Mouse (Mus musculus) neural tube, embryonic 11.5 days (tissue): ENCODE results near the gene Sorcs1. TPM values are rescaled to one million over a fixed set of nuclear protein-coding genes. Genes with fewer than 3 reads are reported as not detected.
A peak's percentile ranks its signal among the peaks of the same experiment; 100 is the strongest.

Source experiments
- ATAC-seq: fragments of 200-750 bp; cut with Nextera tagmentation; 2 replicates; pipeline ENCODE4 v1.8.0; 2017; ENCODE audit warnings: moderate number of reproducible peaks, mild to moderate bottlenecking, moderate TSS enrichment, moderate library complexity; ENCODE audit not compliant: insufficient read depth, low FRiP score, low TSS enrichment
- DNase-seq: peaks from one replicate; pipeline ENCODE4 v3.0.0-alpha.2; 2015; ENCODE audit warnings: low spot score
- H3K27ac ChIP-seq: fragments of 300-500 bp; sonication (generic); 2 replicates; pipeline ENCODE4 v1.5.1; 2014; ENCODE audit warnings: low read depth, mild to moderate bottlenecking, low read length
- H3K27me3 ChIP-seq: fragments of 300-500 bp; sonication (generic); 2 replicates; pipeline ENCODE4 v1.6.1; 2014; ENCODE audit warnings: mild to moderate bottlenecking, low read length, mixed read lengths; ENCODE audit not compliant: control insufficient read depth, insufficient read depth
- H3K36me3 ChIP-seq: fragments of 300-500 bp; sonication (generic); 2 replicates; pipeline ENCODE4 v1.6.1; 2014; ENCODE audit warnings: mild to moderate bottlenecking, low read length, moderate library complexity, mixed read lengths; ENCODE audit not compliant: control insufficient read depth, insufficient read depth
- H3K4me1 ChIP-seq: fragments of 300-500 bp; sonication (generic); 2 replicates; pipeline ENCODE4 v1.6.1; 2014; ENCODE audit warnings: low read length, mixed read lengths; ENCODE audit not compliant: control insufficient read depth, insufficient read depth
- H3K4me2 ChIP-seq: fragments of 300-500 bp; sonication (generic); 2 replicates; pipeline ENCODE4 v1.6.1; 2014; ENCODE audit warnings: low read depth, mild to moderate bottlenecking, moderate library complexity
- H3K4me3 ChIP-seq: fragments of 300-500 bp; sonication (generic); 2 replicates; pipeline ENCODE4 v1.5.1; 2014; ENCODE audit warnings: low read depth, low read length
- H3K9ac ChIP-seq: fragments of 300-500 bp; sonication (generic); 2 replicates; pipeline ENCODE4 v1.6.1; 2014; ENCODE audit warnings: mild to moderate bottlenecking, low read length
- H3K9me3 ChIP-seq: fragments of 300-500 bp; sonication (generic); 2 replicates; pipeline ENCODE4 v1.6.1; 2016; ENCODE audit warnings: low read length; ENCODE audit not compliant: control insufficient read depth
- WGBS: fragments of 180-500 bp; shearing (Covaris S2); extraction: QIAGEN DNeasy Blood & Tissue Kit; methylation state at CpG from one replicate; pipeline ENCODE4 v1.1.7; 2014; 5-methylcytosine and 5-hydroxymethylcytosine counted together
- polyA plus RNA-seq: library from polyadenylated mRNA; unstranded; fragments of >200 nt; fragmentation: Nextera tagmentation; extraction: Ambion mirVana; gene quantifications from 2 replicates; pipeline ENCODE4 v1.2.1, GENCODE M21; 2014

The Sorcs1 gene
- polyA plus RNA-seq, 1 experiment from 2014 or later, result 2.9 TPM

DNA sequence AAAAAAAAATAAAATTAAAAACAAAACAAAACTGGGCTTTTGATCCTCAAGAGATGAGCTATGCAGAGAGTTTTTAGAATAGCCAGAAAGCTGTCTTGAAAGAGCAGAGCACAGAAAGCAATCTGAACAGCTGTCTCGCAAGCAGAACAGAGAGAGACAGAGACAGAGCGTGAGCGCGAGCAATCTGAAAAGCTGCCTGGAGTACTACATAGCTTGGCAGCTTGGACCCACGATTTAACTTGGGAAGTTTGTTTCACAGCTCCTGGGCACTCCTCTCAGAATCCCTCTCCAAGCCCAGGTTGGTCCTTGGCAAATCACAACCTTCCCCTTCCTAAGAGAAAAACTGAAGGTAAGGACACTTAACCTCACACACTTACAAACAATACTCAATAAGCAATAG lies 192.1 kb downstream of the Sorcs1 start:
- no peaks in the 10 kb centered on the region for H3K27me3 ChIP-seq

DNA sequence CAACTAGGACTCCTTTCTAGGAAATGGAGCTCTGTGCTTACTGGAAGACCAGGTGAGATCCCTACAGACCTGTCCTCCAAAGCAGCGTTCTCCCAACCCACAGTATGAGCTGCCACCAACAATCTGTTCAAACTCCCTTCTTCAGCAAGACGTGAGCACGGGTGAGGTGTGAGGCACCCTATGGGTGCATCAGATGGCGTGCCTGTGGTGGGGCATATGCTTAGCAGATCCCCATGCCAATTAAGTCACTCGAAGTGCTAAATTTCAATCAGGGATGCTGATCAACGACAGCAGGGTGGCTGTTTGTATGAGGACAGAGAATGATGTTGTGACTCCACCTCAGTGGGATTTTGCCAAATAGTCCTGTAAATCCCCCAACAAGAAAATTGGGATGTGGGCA lies 201.7 kb downstream of the Sorcs1 start:
- H3K4me2 ChIP-seq, result no peak overlapping the region
- no peak overlapping the region for H3K9ac ChIP-seq
- H3K9me3 ChIP-seq, result no peaks in the 10 kb centered on the region
- no peak overlapping the region for H3K4me3 ChIP-seq
- H3K36me3 ChIP-seq, result no peaks in the 10 kb centered on the region
- H3K27me3 ChIP-seq, result no peaks in the 10 kb centered on the region
- H3K4me1 ChIP-seq, result no peaks in the 10 kb centered on the region
- ATAC-seq, result no peak
- 76% methylated on average over 6 of the region's 6 CpGs for WGBS
- no peak overlapping the region for H3K27ac ChIP-seq
- DNase-seq, result no peak

More for the DNA sequence above, 192.1 kb downstream of the Sorcs1 start:
- DNase-seq (no peak), ATAC-seq (no peak)
- 93% methylated on average over 5 of the region's 5 CpGs for WGBS
- Histone ChIP-seq H3K9me3 (no peaks in the 10 kb centered on the region), H3K36me3 (no peaks in the 10 kb centered on the region), H3K9ac (no peak overlapping the region), H3K27ac (no peak overlapping the region), H3K4me2 (no peak overlapping the region), H3K4me1 (0 out of 2 replicates have a peak, but pooled peaks cover 3% of the 10 kb centered on the region), H3K4me3 (no peak overlapping the region)

DNA sequence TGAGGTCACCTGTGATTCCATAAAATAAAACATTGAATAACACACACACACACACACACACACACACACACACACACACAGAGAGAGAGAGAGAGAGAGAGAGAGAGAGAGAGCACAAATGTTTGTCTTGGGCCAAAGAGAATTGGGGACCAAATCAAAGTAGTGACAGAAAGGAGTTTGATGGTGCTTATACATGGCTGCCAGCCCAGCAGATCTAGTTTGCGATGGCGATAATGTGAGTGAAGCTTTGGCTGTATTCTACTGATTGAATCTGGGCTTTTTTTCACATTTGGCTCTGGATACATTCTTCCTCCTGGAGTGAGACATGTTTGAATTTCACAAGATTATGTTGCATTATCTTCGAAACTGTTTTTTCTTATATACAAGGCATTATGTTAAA lies 209.9 kb downstream of the Sorcs1 start:
- Histone ChIP-seq H3K27ac (no peak overlapping the region), H3K9ac (no peak overlapping the region), H3K9me3 (no peaks in the 10 kb centered on the region), H3K4me1 (no peaks in the 10 kb centered on the region), H3K4me3 (no peak overlapping the region), H3K36me3 (no peaks in the 10 kb centered on the region), H3K4me2 (no peak overlapping the region), H3K27me3 (no peaks in the 10 kb centered on the region)
- DNase-seq, result no peak
- 94% methylated on average over 3 of the region's 3 CpGs for WGBS
- ATAC-seq, result no peak

DNA sequence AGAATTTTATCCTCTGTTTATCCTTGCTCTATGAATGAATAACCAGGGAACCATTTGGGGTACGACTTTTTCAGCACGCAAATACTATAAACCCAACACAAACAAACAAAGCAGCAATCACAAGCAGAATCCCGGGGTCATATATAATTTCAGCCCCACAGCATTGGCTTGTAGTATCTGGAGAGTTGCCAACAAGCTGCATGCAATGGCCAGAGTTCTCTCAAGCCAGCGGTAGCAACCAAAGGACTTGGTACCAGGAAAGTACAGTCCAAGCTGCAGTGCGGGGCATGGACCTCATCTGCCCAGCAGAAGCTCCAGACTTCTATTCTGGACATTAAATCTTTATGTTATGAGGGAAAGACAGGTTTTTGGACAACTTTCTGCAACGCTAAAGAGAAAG lies 213.6 kb downstream of the Sorcs1 start:
- H3K36me3 ChIP-seq, result no peaks in the 10 kb centered on the region
- H3K27ac ChIP-seq, result no peak overlapping the region
- H3K9ac ChIP-seq, result no peak overlapping the region
- no peak for ATAC-seq
- no peak overlapping the region for H3K4me3 ChIP-seq
- DNase-seq, result no peak
- no peak overlapping the region for H3K4me2 ChIP-seq
- 86% methylated on average over 6 of the region's 6 CpGs for WGBS
- H3K4me1 ChIP-seq, result no peaks in the 10 kb centered on the region
- no peaks in the 10 kb centered on the region for H3K27me3 ChIP-seq
- H3K9me3 ChIP-seq, result no peaks in the 10 kb centered on the region

DNA sequence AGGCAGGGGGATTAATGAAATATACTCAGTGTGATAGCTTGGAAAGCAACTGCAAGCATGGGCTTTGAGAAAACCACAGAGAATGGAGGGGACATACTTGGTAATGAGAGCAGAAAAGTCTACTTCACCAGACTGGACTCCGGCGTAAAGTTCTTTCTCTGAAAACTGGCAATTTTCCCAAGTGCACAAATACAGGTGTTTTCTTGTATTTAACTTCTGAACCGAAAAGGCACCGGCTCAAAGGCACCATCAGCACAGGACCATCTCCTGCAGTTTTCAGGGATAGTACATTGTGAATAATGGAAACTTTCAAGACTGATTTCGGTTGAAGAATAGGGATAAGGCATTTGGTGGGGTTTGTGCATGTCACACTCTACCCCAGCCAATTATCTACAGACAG lies 219.9 kb downstream of the Sorcs1 start:
- H3K27ac ChIP-seq, result no peak overlapping the region
- H3K4me2 ChIP-seq, result no peak overlapping the region
- H3K9ac ChIP-seq, result no peak overlapping the region
- no peaks in the 10 kb centered on the region for H3K36me3 ChIP-seq
- no peaks in the 10 kb centered on the region for H3K27me3 ChIP-seq
- no peak for DNase-seq
- no peaks in the 10 kb centered on the region for H3K9me3 ChIP-seq
- 93% methylated on average over 5 of the region's 5 CpGs for WGBS
- no peaks in the 10 kb centered on the region; the same call in 1 of the 2 replicates for H3K4me1 ChIP-seq
- no peak overlapping the region for H3K4me3 ChIP-seq
- ATAC-seq, result no peak

DNA sequence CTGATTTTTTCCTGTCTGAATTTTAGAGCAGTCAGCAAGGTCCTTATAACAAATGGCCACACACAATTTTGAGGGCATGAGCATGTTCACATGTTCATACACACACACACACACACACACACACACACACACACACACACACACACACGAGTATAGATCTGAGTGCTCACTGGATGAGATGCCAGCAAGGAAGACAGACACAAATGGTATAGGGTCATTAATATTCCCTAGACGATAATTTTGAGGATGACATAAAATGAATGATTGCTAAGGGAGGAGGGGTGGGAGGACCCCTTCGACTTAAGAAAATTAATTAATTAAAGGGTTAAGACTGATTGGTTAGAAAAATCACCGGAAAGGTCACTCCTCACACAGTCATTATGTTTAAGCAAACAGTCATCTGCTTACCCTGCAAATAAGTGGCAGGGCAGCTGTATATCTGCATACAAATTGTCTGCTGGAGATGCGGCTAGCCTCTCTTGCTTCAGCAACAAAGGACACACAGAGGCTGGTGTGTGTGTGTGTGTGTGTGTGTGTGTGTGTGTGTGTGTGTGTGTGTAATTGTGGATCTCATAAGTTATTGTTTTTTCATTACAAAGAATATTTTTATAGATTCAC lies 221.1 kb downstream of the Sorcs1 start:
- no peaks in the 10 kb centered on the region for H3K27me3 ChIP-seq
- 50% methylated on average over 5 of the region's 5 CpGs for WGBS
- H3K4me1 ChIP-seq, result no peaks in the 10 kb centered on the region; the same call in 1 of the 2 replicates
- ATAC-seq, result peak; percentile 77
- no peaks in the 10 kb centered on the region for H3K9me3 ChIP-seq
- H3K9ac ChIP-seq, result no peak overlapping the region
- DNase-seq, result peak; percentile 26
- no peak overlapping the region for H3K27ac ChIP-seq
- no peak overlapping the region for H3K4me2 ChIP-seq
- no peaks in the 10 kb centered on the region for H3K36me3 ChIP-seq
- no peak overlapping the region for H3K4me3 ChIP-seq

DNA sequence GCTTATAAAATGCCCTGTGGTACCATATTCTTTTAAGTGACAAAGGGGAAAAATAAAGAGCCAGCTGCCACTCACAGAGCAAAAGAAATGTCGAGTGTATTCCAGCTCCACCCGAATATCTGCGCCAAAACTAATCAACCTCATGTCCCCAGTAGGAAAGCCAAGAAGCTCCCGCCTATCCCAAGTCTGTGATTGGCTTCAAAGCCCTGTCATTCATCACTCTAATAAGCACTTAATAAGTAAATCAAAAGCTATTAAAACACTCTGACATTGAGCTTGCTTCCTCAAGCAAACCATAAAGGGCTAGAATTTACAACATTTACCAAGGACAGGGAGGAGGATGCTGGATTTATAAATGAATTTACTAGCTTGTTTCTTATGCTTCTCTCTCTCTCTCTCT lies 237.3 kb downstream of the Sorcs1 start:
- H3K36me3 ChIP-seq, result no peaks in the 10 kb centered on the region
- H3K4me3 ChIP-seq, result no peak overlapping the region
- 18% methylated on average over 4 of the region's 4 CpGs for WGBS
- H3K27me3 ChIP-seq, result no peaks in the 10 kb centered on the region
- ATAC-seq (peak; percentile 48), DNase-seq (peak; percentile 23)
- H3K4me2 ChIP-seq, result no peak overlapping the region; the same call in 1 of the 2 replicates
- H3K4me1 ChIP-seq, result peaks cover 7% of the 10 kb centered on the region; the same call in 1 of the 2 replicates
- no peaks in the 10 kb centered on the region for H3K9me3 ChIP-seq
- no peak overlapping the region for H3K9ac ChIP-seq
- H3K27ac ChIP-seq, result no peak overlapping the region

DNA sequence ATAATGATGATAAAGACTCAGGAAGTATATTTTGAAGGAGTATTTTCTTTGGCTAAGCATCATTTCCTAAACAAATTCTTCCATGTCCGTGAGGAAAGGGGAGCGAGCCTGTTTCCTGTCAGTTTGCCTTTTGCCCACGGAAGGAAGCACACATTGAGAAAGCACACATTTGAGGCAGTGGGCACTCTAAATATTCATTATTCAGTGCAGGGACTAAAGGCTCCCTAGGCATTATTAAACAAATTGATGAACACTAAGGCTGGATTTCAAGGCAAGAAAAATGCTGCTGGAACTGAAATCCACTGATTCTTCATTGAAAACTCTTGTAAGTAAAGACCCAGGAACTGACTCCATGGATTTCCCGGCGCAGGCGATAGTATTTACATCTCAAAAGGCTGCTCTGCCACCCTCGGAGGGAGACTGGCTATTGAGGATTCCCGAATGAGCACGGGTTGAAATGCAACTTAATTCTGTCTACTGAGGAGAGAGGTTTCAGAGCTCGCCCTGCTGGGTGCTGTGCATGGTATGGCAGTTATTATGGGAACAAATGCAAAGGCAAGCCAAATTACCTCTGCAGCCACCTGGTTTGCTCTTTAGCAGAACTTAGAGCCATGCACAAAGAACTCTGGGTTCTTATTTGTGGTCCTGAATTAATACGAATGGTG lies 238.1 kb downstream of the Sorcs1 start:
- Histone ChIP-seq H3K27me3 (no peaks in the 10 kb centered on the region), H3K4me3 (0 out of 2 replicates have a peak overlapping the region, but pooled peaks have one; percentile 7), H3K27ac (no peak overlapping the region), H3K9me3 (no peaks in the 10 kb centered on the region), H3K9ac (no peak overlapping the region), H3K4me1 (peaks cover 7% of the 10 kb centered on the region; the same call in 1 of the 2 replicates), H3K36me3 (no peaks in the 10 kb centered on the region), H3K4me2 (peak overlapping the region; percentile 19)
- peak; percentile 66 for DNase-seq
- peak; percentile 78 for ATAC-seq
- 2% methylated on average over 11 of the region's 11 CpGs for WGBS

DNA sequence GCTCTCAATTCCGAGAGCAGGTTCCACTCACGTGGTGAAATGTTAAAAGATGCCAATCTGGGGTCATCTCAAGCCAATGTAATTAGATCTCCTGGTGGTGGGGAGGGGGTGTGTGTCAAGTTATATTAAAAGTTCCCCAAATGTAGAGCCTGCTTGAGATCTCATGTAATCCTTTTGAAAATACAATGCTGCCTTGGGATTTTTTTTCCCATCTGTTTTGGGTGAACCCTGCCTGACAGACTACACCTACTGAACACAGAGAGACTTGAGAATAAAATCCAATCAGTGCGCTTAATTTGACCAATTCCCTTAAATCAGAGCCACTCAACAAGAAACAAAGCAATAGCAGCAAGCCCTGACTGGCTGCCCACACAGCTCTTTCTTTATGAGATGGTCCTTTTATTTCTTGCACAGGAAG lies 239.0 kb downstream of the Sorcs1 start:
- Histone ChIP-seq H3K27ac (no peak overlapping the region), H3K27me3 (no peaks in the 10 kb centered on the region)
- ATAC-seq, result peak; percentile 1; the same call in 1 of the 2 replicates

More for the DNA sequence above, 239.0 kb downstream of the Sorcs1 start:
- 21% methylated on average over 3 of the region's 3 CpGs for WGBS
- Histone ChIP-seq H3K36me3 (no peaks in the 10 kb centered on the region), H3K4me2 (no peak overlapping the region), H3K4me1 (peaks cover 7% of the 10 kb centered on the region; the same call in 1 of the 2 replicates), H3K4me3 (no peak overlapping the region), H3K9ac (no peak overlapping the region), H3K9me3 (no peaks in the 10 kb centered on the region)
- no peak for DNase-seq
